Mouse (Mus musculus) hindbrain, postnatal 0 days (tissue): ENCODE measurements around the gene Hoxb5. TPM values are rescaled to one million over a fixed set of nuclear protein-coding genes. Genes with fewer than 3 reads are reported as not detected.

Experiments used
- ATAC-seq: fragments of 200-750 bp; cut with Nextera tagmentation; 2 replicates; pipeline ENCODE4 v1.8.0; 2017; ENCODE audit warnings: mild to moderate bottlenecking, moderate TSS enrichment, moderate library complexity
- DNase-seq: peaks from one replicate; pipeline ENCODE4 v3.0.0-alpha.2; 2015; ENCODE audit warnings: low spot score
- H3K27ac ChIP-seq: fragments of 300-500 bp; sonication (generic); 2 replicates; pipeline ENCODE4 v1.5.1; 2014; ENCODE audit warnings: mild to moderate bottlenecking
- H3K27me3 ChIP-seq: fragments of 300-500 bp; sonication (generic); 2 replicates; pipeline ENCODE4 v1.6.1; 2014; ENCODE audit warnings: low read length, mixed read lengths; ENCODE audit not compliant: insufficient read depth
- H3K36me3 ChIP-seq: fragments of 300-500 bp; sonication (generic); 2 replicates; pipeline ENCODE4 v1.6.1; 2014; ENCODE audit warnings: low read length, mixed read lengths; ENCODE audit not compliant: insufficient read depth
- H3K4me1 ChIP-seq: fragments of 300-500 bp; sonication (generic); 2 replicates; pipeline ENCODE4 v1.6.1; 2014; ENCODE audit warnings: antibody characterized with exemption, low read length, mixed read lengths; ENCODE audit not compliant: insufficient read depth
- H3K4me2 ChIP-seq: fragments of 300-500 bp; sonication (generic); 2 replicates; pipeline ENCODE4 v1.6.1; 2014; ENCODE audit warnings: low read depth, mild to moderate bottlenecking, low read length, moderate library complexity, mixed read lengths
- H3K4me3 ChIP-seq: fragments of 300-500 bp; sonication (generic); 2 replicates; pipeline ENCODE4 v1.5.1; 2014; ENCODE audit warnings: low read length
- H3K9ac ChIP-seq: fragments of 300-500 bp; sonication (generic); replicated peaks from 2 replicates; pipeline ENCODE4 v1.6.1; 2014; ENCODE audit warnings: mild to moderate bottlenecking, low read length, moderate library complexity, mixed read lengths
- H3K9me3 ChIP-seq: fragments of 300-500 bp; sonication (generic); 2 replicates; pipeline ENCODE4 v1.6.1; 2016; ENCODE audit warnings: low read length, mixed read lengths
- CTCF ChIP-seq: IDR thresholded peaks from 2 replicates; pipeline ENCODE4 v1.5.1; 2016; ENCODE audit warnings: antibody characterized with exemption, control low read depth, low read depth
- WGBS: fragments of 180-500 bp; shearing (Covaris S2); extraction: QIAGEN DNeasy Blood & Tissue Kit; methylation state at CpG from one replicate; pipeline ENCODE4 v1.1.7; 2014; 5-methylcytosine and 5-hydroxymethylcytosine counted together
- polyA plus RNA-seq: library from polyadenylated mRNA; unstranded; fragments of >200 nt; fragmentation: Nextera tagmentation; extraction: Ambion mirVana; gene quantifications from 2 replicates; pipeline ENCODE4 v1.2.1, GENCODE M21; 2015
- total RNA-seq: library from RNA; depleted of rRNA; stranded (reverse); fragments of >200 nt; gene quantifications from 2 replicates; pipeline ENCODE4 v1.2.3, GENCODE M21; 2014

The Hoxb5 gene
- total and polyA plus RNA-seq, 2 experiments from 2014 or later = 24.3 to 113 TPM

- WGBS = 2% methylated on average over 34 of the region's 34 CpGs
- Histone ChIP-seq H3K9ac (peak overlapping the region; percentile 1; the same call in 1 of the 2 replicates), H3K36me3 (no peaks in the 10 kb centered on the region), H3K9me3 (no peaks in the 10 kb centered on the region), H3K4me1 (no peaks in the 10 kb centered on the region), H3K27me3 (peaks cover 86% of the 10 kb centered on the region), H3K4me2 (peak overlapping the region; percentile 24), H3K4me3 (peak overlapping the region; percentile 5; the same call in 1 of the 2 replicates), H3K27ac (peak overlapping the region; percentile 68)
- DNase-seq (no peak), ATAC-seq (no peak)
- TF ChIP-seq CTCF = no peak
These were observed 11.7 kb downstream of the Hoxb5 start for GRCm38 (mm10) chr11:96314671-96315343.

DNA sequence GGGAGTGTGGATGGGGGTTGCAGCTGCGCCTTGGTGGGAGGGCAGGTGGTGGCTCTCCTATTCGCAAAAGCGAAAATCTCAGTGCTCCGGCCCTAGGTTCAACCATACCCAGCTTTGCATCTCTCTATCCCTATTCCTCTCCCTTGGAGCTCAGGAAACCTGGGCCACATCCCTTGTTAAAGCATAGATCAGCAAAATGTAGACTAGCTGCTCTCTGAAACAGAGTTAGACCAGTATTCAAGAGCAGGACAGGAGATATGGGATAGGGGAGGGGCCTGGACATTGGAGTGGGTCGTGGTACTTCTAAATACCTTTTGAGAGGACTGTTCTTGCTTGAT lies 12.2 kb downstream of the Hoxb5 start:
- no peak for DNase-seq
- WGBS = 8% methylated on average over 5 of the region's 5 CpGs
- Histone ChIP-seq H3K4me3 (0 out of 2 replicates have a peak overlapping the region, but pooled peaks have one; percentile 5), H3K9me3 (no peaks in the 10 kb centered on the region), H3K4me1 (no peaks in the 10 kb centered on the region), H3K27me3 (peaks cover 80% of the 10 kb centered on the region), H3K9ac (no peak overlapping the region; the same call in 1 of the 2 replicates), H3K27ac (peak overlapping the region; percentile 68; the same call in 1 of the 2 replicates), H3K4me2 (peak overlapping the region; percentile 24), H3K36me3 (no peaks in the 10 kb centered on the region)
- no peak for ATAC-seq
- no peak for TF ChIP-seq CTCF

- no peaks in the 10 kb centered on the region for H3K4me1 ChIP-seq
- 6% methylated on average over 18 of the region's 18 CpGs for WGBS
- H3K27ac ChIP-seq = peak overlapping the region; percentile 85; the same call in 1 of the 2 replicates
- no peak overlapping the region for H3K4me3 ChIP-seq
- H3K36me3 ChIP-seq = no peaks in the 10 kb centered on the region
- H3K9me3 ChIP-seq = no peaks in the 10 kb centered on the region
- DNase-seq (no peak), ATAC-seq (no peak)
- peak overlapping the region; percentile 56 for H3K4me2 ChIP-seq
- peaks cover 72% of the 10 kb centered on the region for H3K27me3 ChIP-seq
- no peak for TF ChIP-seq CTCF
- H3K9ac ChIP-seq = 0 out of 2 replicates have a peak overlapping the region, but pooled peaks have one; percentile 19
These were observed 13.8 kb downstream of the Hoxb5 start for GRCm38 (mm10) chr11:96316696-96317607.

GRCm38 (mm10) chr11:96317608-96318367 lies 14.7 kb downstream of the Hoxb5 start, which contains the start of gene Hoxb4:
TSS of gene Hoxb4 (plus strand) at chr11:96318267.
- ATAC-seq = peak; percentile 28; the same call in 1 of the 2 replicates
- WGBS = 1% methylated on average over 28 of the region's 28 CpGs
- H3K4me2 ChIP-seq = peak within 1 kb of the TSS; percentile 56
- peaks cover 72% of the 10 kb centered on the region for H3K27me3 ChIP-seq
- TF ChIP-seq CTCF = no peak
- H3K9me3 ChIP-seq = no peaks in the 10 kb centered on the region
- no peaks in the 10 kb centered on the region for H3K36me3 ChIP-seq
- DNase-seq = no peak
- peak within 1 kb of the TSS; percentile 85 for H3K27ac ChIP-seq
- no peaks in the 10 kb centered on the region for H3K4me1 ChIP-seq
- peak within 1 kb of the TSS; percentile 35 for H3K4me3 ChIP-seq
- H3K9ac ChIP-seq = peak within 1 kb of the TSS; percentile 60

DNA sequence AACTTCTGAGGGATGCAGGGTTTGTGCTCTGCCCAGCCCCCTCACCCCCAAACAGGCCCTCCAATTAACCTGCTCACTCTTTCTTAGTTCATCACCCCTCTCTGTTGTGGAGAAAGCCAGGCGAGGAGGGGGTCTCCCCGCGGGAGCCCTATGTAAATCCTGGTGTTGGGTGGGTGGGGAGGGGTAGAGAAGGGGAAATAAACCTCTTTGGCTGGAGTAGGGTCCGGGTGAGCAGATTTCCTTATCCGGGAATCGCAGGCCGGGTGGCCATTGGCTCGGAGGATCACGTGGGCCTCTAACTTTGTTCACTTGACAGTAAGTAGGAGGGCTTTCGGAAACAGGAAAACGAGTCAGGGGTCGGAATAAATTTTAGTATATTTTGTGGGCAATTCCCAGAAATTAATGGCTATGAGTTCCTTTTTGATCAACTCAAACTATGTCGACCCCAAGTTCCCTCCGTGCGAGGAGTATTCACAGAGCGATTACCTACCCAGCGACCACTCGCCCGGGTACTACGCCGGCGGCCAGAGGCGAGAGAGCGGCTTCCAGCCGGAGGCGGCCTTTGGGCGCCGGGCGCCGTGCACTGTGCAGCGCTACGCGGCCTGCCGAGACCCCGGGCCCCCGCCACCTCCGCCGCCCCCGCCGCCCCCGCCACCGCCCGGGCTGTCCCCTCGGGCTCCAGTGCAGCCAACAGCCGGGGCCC lies 15.4 kb downstream of the Hoxb5 start:
- H3K27me3 ChIP-seq = peaks cover 71% of the 10 kb centered on the region
- H3K9me3 ChIP-seq = no peaks in the 10 kb centered on the region
- peak overlapping the region; percentile 60 for H3K9ac ChIP-seq
- no peak for TF ChIP-seq CTCF
- peak overlapping the region; percentile 56 for H3K4me2 ChIP-seq
- peak overlapping the region; percentile 85 for H3K27ac ChIP-seq
- no peaks in the 10 kb centered on the region for H3K36me3 ChIP-seq
- WGBS = under 1% methylated on average over 37 of the region's 45 CpGs
- peak; percentile 82 for DNase-seq
- H3K4me3 ChIP-seq = peak overlapping the region; percentile 35
- ATAC-seq = peak; percentile 77; the same call in 1 of the 2 replicates
- H3K4me1 ChIP-seq = no peaks in the 10 kb centered on the region
